Mouse (Mus musculus): Measurements from ENCODE around the gene Gm11037. TPM values are rescaled to one million over a fixed set of nuclear protein-coding genes. Genes with fewer than 3 reads are reported as not detected.
A peak's percentile ranks its signal among the peaks of the same experiment; 100 is the strongest.

Gene Gm11037
- total and polyA plus RNA-seq, 2 experiments from 2014 or later: not detected

GRCm38 (mm10) chr2:131118968-131119574, 14.2 kb upstream of the Gm11037 start:
- no peak overlapping the region for H3K4me3 ChIP-seq (ENCODE audit: low read length)
- ATAC-seq (no peak), DNase-seq (ENCODE audit: low spot score) (no peak)
- 85% methylated on average over 2 of the region's 2 CpGs for WGBS
- no peak overlapping the region for H3K27ac ChIP-seq
- H3K27me3 ChIP-seq (ENCODE audit: insufficient read depth, low read length): no peaks in the 10 kb centered on the region
- TF ChIP-seq CTCF (IDR thresholded peaks at IDR 0.05; ENCODE audit: low read depth): no peak
- H3K4me1 ChIP-seq (ENCODE audit: insufficient read depth, low read length): no peaks in the 10 kb centered on the region
- H3K36me3 ChIP-seq (ENCODE audit: insufficient read depth, low read length): no peaks in the 10 kb centered on the region
- no peak overlapping the region for H3K4me2 ChIP-seq (ENCODE audit: low read depth, low read length)
- no peak overlapping the region for H3K9ac ChIP-seq (replicated peaks; ENCODE audit: low read length)
- H3K9me3 ChIP-seq (ENCODE audit: low read length): no peaks in the 10 kb centered on the region

- TF ChIP-seq CTCF (IDR thresholded peaks at IDR 0.05; ENCODE audit: low read depth): no peak
- Histone ChIP-seq H3K9ac (replicated peaks; ENCODE audit: low read length) (no peak overlapping the region), H3K4me2 (ENCODE audit: low read depth, low read length) (no peak overlapping the region), H3K27me3 (ENCODE audit: insufficient read depth, low read length) (no peaks in the 10 kb centered on the region), H3K4me1 (ENCODE audit: insufficient read depth, low read length) (peaks cover 9% of the 10 kb centered on the region), H3K9me3 (ENCODE audit: low read length) (no peaks in the 10 kb centered on the region), H3K36me3 (ENCODE audit: insufficient read depth, low read length) (no peaks in the 10 kb centered on the region), H3K4me3 (ENCODE audit: low read length) (no peak overlapping the region), H3K27ac (no peak overlapping the region)
- ATAC-seq: no peak
- 64% methylated on average over 3 of the region's 3 CpGs for WGBS
- DNase-seq (ENCODE audit: low spot score): no peak
Measured at GRCm38 (mm10) chr2:131124166-131124565, 9.1 kb upstream of the Gm11037 start.

GRCm38 (mm10) chr2:131125157-131125963, 7.9 kb upstream of the Gm11037 start:
- Histone ChIP-seq H3K27me3 (ENCODE audit: insufficient read depth, low read length) (no peaks in the 10 kb centered on the region), H3K4me3 (ENCODE audit: low read length) (no peak overlapping the region), H3K36me3 (ENCODE audit: insufficient read depth, low read length) (no peaks in the 10 kb centered on the region), H3K4me1 (ENCODE audit: insufficient read depth, low read length) (peaks cover 9% of the 10 kb centered on the region), H3K4me2 (ENCODE audit: low read depth, low read length) (no peak overlapping the region), H3K9ac (replicated peaks; ENCODE audit: low read length) (no peak overlapping the region), H3K9me3 (ENCODE audit: low read length) (no peaks in the 10 kb centered on the region), H3K27ac (no peak overlapping the region)
- no peak for ATAC-seq
- WGBS: 91% methylated on average over 9 of the region's 9 CpGs
- no peak for DNase-seq (ENCODE audit: low spot score)
- TF ChIP-seq CTCF (IDR thresholded peaks at IDR 0.05; ENCODE audit: low read depth): no peak

- no peak overlapping the region for H3K9ac ChIP-seq (replicated peaks; ENCODE audit: low read length)
- WGBS: 47% methylated on average over 9 of the region's 9 CpGs
- H3K4me3 ChIP-seq (ENCODE audit: low read length): no peak overlapping the region
- no peaks in the 10 kb centered on the region for H3K27me3 ChIP-seq (ENCODE audit: insufficient read depth, low read length)
- no peak overlapping the region for H3K4me2 ChIP-seq (ENCODE audit: low read depth, low read length)
- peaks cover 9% of the 10 kb centered on the region for H3K4me1 ChIP-seq (ENCODE audit: insufficient read depth, low read length)
- ATAC-seq (peak; percentile 53; the same call in 1 of the 2 replicates), DNase-seq (ENCODE audit: low spot score) (no peak)
- no peak overlapping the region for H3K27ac ChIP-seq
- no peak for TF ChIP-seq CTCF (IDR thresholded peaks at IDR 0.05; ENCODE audit: low read depth)
- H3K36me3 ChIP-seq (ENCODE audit: insufficient read depth, low read length): no peaks in the 10 kb centered on the region
- H3K9me3 ChIP-seq (ENCODE audit: low read length): no peaks in the 10 kb centered on the region
Measured at GRCm38 (mm10) chr2:131125964-131126815, 7.1 kb upstream of the Gm11037 start.

GRCm38 (mm10) chr2:131127161-131127730, 6.1 kb upstream of the Gm11037 start, which contains the start of gene Hspa12b:
Gene Hspa12b (plus strand): TSS chr2:131127280.
- Histone ChIP-seq H3K27me3 (ENCODE audit: insufficient read depth, low read length) (no peaks in the 10 kb centered on the region), H3K4me3 (ENCODE audit: low read length) (peak within 1 kb of the TSS; percentile 39), H3K27ac (peak within 1 kb of the TSS; percentile 45; the same call in 1 of the 2 replicates), H3K9me3 (ENCODE audit: low read length) (no peaks in the 10 kb centered on the region), H3K4me1 (ENCODE audit: insufficient read depth, low read length) (peaks cover 9% of the 10 kb centered on the region), H3K36me3 (ENCODE audit: insufficient read depth, low read length) (no peaks in the 10 kb centered on the region), H3K9ac (replicated peaks; ENCODE audit: low read length) (peak within 1 kb of the TSS; percentile 54), H3K4me2 (ENCODE audit: low read depth, low read length) (peak within 1 kb of the TSS; percentile 70)
- WGBS: 4% methylated on average over 28 of the region's 28 CpGs
- ATAC-seq: peak; percentile 48
- TF ChIP-seq CTCF (IDR thresholded peaks at IDR 0.05; ENCODE audit: low read depth): no peak
- peak; percentile 9 for DNase-seq (ENCODE audit: low spot score)

GRCm38 (mm10) chr2:131128211-131128610, 5.1 kb upstream of the Gm11037 start:
- no peak overlapping the region for H3K9ac ChIP-seq (replicated peaks; ENCODE audit: low read length)
- peak overlapping the region; percentile 39 for H3K4me3 ChIP-seq (ENCODE audit: low read length)
- 87% methylated on average over 5 of the region's 5 CpGs for WGBS
- DNase-seq (ENCODE audit: low spot score): no peak
- no peak for TF ChIP-seq CTCF (IDR thresholded peaks at IDR 0.05; ENCODE audit: low read depth)
- H3K4me1 ChIP-seq (ENCODE audit: insufficient read depth, low read length): peaks cover 9% of the 10 kb centered on the region
- no peak for ATAC-seq
- no peaks in the 10 kb centered on the region for H3K27me3 ChIP-seq (ENCODE audit: insufficient read depth, low read length)
- H3K27ac ChIP-seq: no peak overlapping the region
- no peaks in the 10 kb centered on the region for H3K9me3 ChIP-seq (ENCODE audit: low read length)
- peak overlapping the region; percentile 70 for H3K4me2 ChIP-seq (ENCODE audit: low read depth, low read length)
- no peaks in the 10 kb centered on the region for H3K36me3 ChIP-seq (ENCODE audit: insufficient read depth, low read length)

Measured in hindbrain, postnatal 0 days (tissue).